Mouse (Mus musculus) adipose tissue, adult 10 weeks (tissue): ENCODE measurements around the gene Gm49368. TPM values are rescaled to one million over a fixed set of nuclear protein-coding genes. Genes with fewer than 3 reads are reported as not detected.

ENCODE experiments used
- polyA plus RNA-seq: library from polyadenylated mRNA; stranded (reverse); fragments of 350-450 nt; fragmentation: Illumina TruSeq; extraction: RNeasy Lipid Tissue Mini Kit (QIAGEN cat#74804); gene quantifications from one replicate; pipeline ENCODE4 v1.2.3, GENCODE M21; 2014; ENCODE audit warnings: low read depth, low replicate concordance

Gm49368 gene
- polyA plus RNA-seq = 0.06 TPM

DNA sequence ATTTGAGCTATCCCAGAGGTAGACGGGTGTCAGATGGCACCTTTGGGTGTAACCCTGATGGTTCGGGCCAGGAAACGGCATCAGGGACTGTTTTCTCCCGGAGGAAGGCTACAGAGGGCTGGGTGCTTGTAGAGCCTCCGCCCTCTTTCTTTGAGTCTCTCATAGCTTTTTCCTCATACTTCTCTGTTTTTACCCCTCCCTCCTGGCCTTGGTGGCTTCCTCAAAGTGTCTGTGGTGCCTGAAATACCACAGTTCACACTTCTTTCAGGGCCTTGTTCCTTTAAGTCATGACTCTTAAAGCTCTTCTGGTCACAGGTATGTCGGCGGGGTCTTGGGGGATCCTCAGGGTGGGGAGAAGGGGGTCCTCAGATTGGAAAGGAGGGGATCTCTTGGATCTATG is at the start of gene Gm49368, which contains the start of gene Itgam:
Gm49368 (plus strand) TSS at position 228 of the 400 bp plus-strand sequence.
Itgam (plus strand) TSS at position 185 of the 400 bp plus-strand sequence.

DNA sequence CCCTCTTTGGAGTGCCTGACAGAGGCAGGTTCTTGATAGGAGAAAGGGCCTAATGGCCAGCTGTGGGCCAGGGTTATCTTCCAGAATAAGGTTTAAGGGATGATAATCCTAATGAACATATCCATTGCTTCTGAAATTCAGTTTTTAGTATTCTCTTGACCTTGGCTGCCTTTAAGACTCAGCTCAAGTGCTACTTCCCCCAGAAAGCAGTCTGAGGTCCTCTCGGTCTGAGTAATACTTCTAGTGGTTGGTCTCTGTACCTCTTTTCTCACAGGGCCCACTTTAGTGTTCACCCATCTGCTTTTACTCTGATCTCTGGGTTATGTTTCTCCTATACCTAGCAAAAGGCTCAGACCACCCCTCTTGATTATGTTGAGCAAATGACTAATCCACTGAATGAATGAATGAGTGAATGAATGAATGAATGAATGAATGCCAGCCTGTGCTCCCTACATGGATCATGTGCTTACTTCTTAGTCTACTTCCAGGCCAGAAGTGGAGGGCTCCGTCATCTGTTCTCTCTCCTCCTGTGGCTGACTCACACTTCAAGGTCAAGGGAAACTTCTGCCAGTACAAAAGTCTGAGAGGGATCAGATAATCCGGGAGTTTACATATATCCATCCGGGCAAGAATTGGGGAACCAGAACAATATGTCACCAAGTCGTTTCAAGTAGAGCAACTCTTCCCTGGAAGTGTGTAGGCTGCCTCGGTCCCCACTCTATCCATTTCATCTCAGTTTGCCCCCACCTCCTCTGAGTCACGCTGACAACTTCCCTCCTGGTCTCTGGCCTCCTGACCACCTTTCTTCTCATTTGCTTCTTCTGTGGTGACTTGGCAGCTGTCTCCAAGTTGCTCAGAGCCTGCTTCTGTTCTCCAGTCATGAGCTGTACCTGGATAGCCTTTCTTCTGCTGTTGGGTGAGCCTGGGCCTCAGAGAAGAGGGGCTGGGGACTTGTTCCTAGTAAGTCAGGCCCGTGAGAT is 66.5 kb downstream of the Gm49368 start, which contains the start of gene Itgax:
Itgax (plus strand) TSS at position 807 of the 980 bp plus-strand sequence.

DNA sequence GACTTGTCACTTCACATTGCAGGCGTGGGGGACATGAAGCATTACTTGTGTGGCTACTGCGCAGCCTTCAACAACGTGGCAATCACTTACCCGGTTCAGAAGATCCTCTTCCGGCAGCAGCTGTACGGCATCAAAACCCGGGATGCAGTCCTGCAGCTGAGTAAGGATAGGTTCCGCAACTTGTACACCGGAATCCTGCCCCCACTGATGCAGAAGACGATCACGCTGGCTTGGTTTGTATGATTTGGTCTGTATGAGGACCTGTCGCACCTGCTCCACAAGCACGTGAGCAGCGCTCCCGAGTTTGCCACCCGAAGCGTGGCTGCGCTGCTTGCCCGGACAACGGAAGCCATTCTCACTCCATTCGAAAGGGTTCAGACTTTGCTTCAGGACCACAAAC is 91.6 kb downstream of the Gm49368 start, which contains the start of gene Itgad:
Itgad (plus strand) TSS at position 301 of the 400 bp plus-strand sequence.

Other genes with a start within 250 kb of the Gm49368 start
- gene Stx4a, start 238.4 kb upstream of the Gm49368 start, polyA plus RNA-seq = 96.8 TPM
- 20.3 TPM for gene Stx1b, start 238.1 kb upstream of the Gm49368 start, polyA plus RNA-seq
- gene Zfp646, start 186.5 kb upstream of the Gm49368 start, polyA plus RNA-seq = 22.6 TPM
- gene Zfp668, start 185.9 kb upstream of the Gm49368 start, polyA plus RNA-seq = 4.7 TPM
- 1.4 TPM for gene Prss53, start 171.7 kb upstream of the Gm49368 start, polyA plus RNA-seq
- not detected for gene Gm21974, start 167.2 kb upstream of the Gm49368 start, polyA plus RNA-seq
- gene Vkorc1, start 167.1 kb upstream of the Gm49368 start, polyA plus RNA-seq = 119 TPM
- gene Bckdk, start 158.6 kb upstream of the Gm49368 start, polyA plus RNA-seq = 67.6 TPM
- gene Kat8, start 150.2 kb upstream of the Gm49368 start, polyA plus RNA-seq = 28.2 TPM
- 46.6 TPM for gene Prss8, start 132.6 kb upstream of the Gm49368 start, polyA plus RNA-seq
- gene Prss36, start 116.0 kb upstream of the Gm49368 start, polyA plus RNA-seq = 15.2 TPM
- 459 TPM for gene Fus, start 95.2 kb upstream of the Gm49368 start, polyA plus RNA-seq
- gene Pycard, start 68.8 kb upstream of the Gm49368 start, polyA plus RNA-seq = 32.7 TPM
- 0.87 TPM for gene Trim72, start 58.7 kb upstream of the Gm49368 start, polyA plus RNA-seq
- gene Itgam, start within 50 bp of the Gm49368 start, polyA plus RNA-seq = 13.7 TPM
- 3.2 TPM for gene Itgax, start 66.9 kb downstream of the Gm49368 start, polyA plus RNA-seq
- gene Itgad, start 91.7 kb downstream of the Gm49368 start, polyA plus RNA-seq = 0.22 TPM
- not detected for gene Cox6a2, start 143.7 kb downstream of the Gm49368 start, polyA plus RNA-seq
- gene Armc5, start 174.7 kb downstream of the Gm49368 start, polyA plus RNA-seq = 9.3 TPM
- gene 9130023H24Rik, start 175.3 kb downstream of the Gm49368 start, polyA plus RNA-seq = 6.0 TPM
- 34.5 TPM for gene Tgfb1i1, start 184.1 kb downstream of the Gm49368 start, polyA plus RNA-seq
- gene Slc5a2, start 203.0 kb downstream of the Gm49368 start, polyA plus RNA-seq = not detected
- 29.3 TPM for gene BC017158, start 235.5 kb downstream of the Gm49368 start, polyA plus RNA-seq